Comparison of ENCODE assay signal across 8 mouse cellular contexts in genomic region chr8:95433124-95433523, GRCm38 (mm10). TPM values are rescaled to one million over a fixed set of nuclear protein-coding genes. Genes with fewer than 3 reads are reported as not detected.
DNase-seq lines count a peak whose midpoint lies in the region; ATAC-seq and TF ChIP-seq lines count a peak whose summit lies in the region.

No protein-coding gene starts in this region.

- DNase-seq in cerebellum, adult 9-11 months: peak; percentile 35
- no peak for DNase-seq in cerebellum, adult 11 months
- DNase-seq in liver, embryonic 13.5 days: no peak
- no peak for DNase-seq in B cell, adult 2 months
- no peak for DNase-seq in T-cell, adult 2 months (ENCODE audit: low spot score)

- peak overlapping the region; percentile 70 for H3K4me2 ChIP-seq in forebrain, embryonic 15.5 days (replicated peaks)
- peak overlapping the region; percentile 95 for H3K4me2 ChIP-seq in liver, embryonic 13.5 days

- peaks cover 64% of the 10 kb centered on the region for H3K79me2 ChIP-seq in C2C12 (ENCODE audit: control insufficient read depth, insufficient read depth)

- no peaks in the 10 kb centered on the region for H3K9me3 ChIP-seq in forebrain, embryonic 15.5 days
- no peaks in the 10 kb centered on the region for H3K9me3 ChIP-seq in liver, embryonic 13.5 days (replicated peaks)

- peak overlapping the region; percentile 87 for H3K4me3 ChIP-seq in C2C12 (ENCODE audit: insufficient read depth, poor library complexity, severe bottlenecking)
- H3K4me3 ChIP-seq in forebrain, embryonic 15.5 days: peak overlapping the region; percentile 94
- H3K4me3 ChIP-seq in liver, embryonic 13.5 days (replicated peaks): peak overlapping the region; percentile 90

- H3K27ac ChIP-seq in forebrain, embryonic 15.5 days (replicated peaks): no peak overlapping the region
- no peak overlapping the region for H3K27ac ChIP-seq in liver, embryonic 13.5 days

- H3K79me3 ChIP-seq in C2C12 (ENCODE audit: low read depth): peaks cover 52% of the 10 kb centered on the region

- H3K4me1 ChIP-seq in forebrain, embryonic 15.5 days: peaks cover 67% of the 10 kb centered on the region
- peaks cover 67% of the 10 kb centered on the region for H3K4me1 ChIP-seq in liver, embryonic 13.5 days (replicated peaks)

- 53% methylated on average over 4 of the region's 4 CpGs for WGBS in forebrain, embryonic 15.5 days
- 84% methylated on average over 4 of the region's 4 CpGs for WGBS in liver, embryonic 13.5 days (ENCODE audit: insufficient replicate concordance)

- ATAC-seq in forebrain, embryonic 15.5 days (replicated peaks): no peak
- no peak for ATAC-seq in liver, embryonic 13.5 days (ENCODE audit: low read depth)
- no peak for ATAC-seq in CD4-positive, CD25-positive, alpha-beta regulatory T cell, adult 4 months

- peak overlapping the region; percentile 0 for H3ac ChIP-seq in C2C12 (ENCODE audit: control insufficient read depth, insufficient read length, low read depth)

- TF ChIP-seq CTCF in C2C12 (IDR thresholded peaks at IDR 0.05; ENCODE audit: control insufficient read depth, insufficient read depth, insufficient read length): no peak

- peak overlapping the region; percentile 95 for H3K9ac ChIP-seq in forebrain, embryonic 15.5 days (replicated peaks)
- H3K9ac ChIP-seq in liver, embryonic 13.5 days: peak overlapping the region; percentile 88

- no peaks in the 10 kb centered on the region for H3K36me3 ChIP-seq in C2C12 (ENCODE audit: control insufficient read depth, insufficient read depth)
- H3K36me3 ChIP-seq in forebrain, embryonic 15.5 days: no peaks in the 10 kb centered on the region
- H3K36me3 ChIP-seq in liver, embryonic 13.5 days: no peaks in the 10 kb centered on the region

- H3K27me3 ChIP-seq in C2C12 (ENCODE audit: control insufficient read depth, insufficient read depth, insufficient read length): no peaks in the 10 kb centered on the region
- H3K27me3 ChIP-seq in forebrain, embryonic 15.5 days: no peaks in the 10 kb centered on the region
- no peaks in the 10 kb centered on the region for H3K27me3 ChIP-seq in liver, embryonic 13.5 days

TF ChIP-seq in C2C12, 6 proteins besides CTCF, POLR2A, EP300 and RAD21:
- TF ChIP-seq USF1 (IDR thresholded peaks at IDR 0.05; ENCODE audit: low read depth) (no peak), MYOG (IDR thresholded peaks at IDR 0.05; ENCODE audit: control insufficient read depth, extremely low read depth, insufficient read length) (no peak), MAX (IDR thresholded peaks at IDR 0.05) (no peak), MYOD1 (IDR thresholded peaks at IDR 0.05; ENCODE audit: control insufficient read depth, insufficient read length, low read depth) (no peak), CEBPB (IDR thresholded peaks at IDR 0.05; ENCODE audit: low read depth) (no peak), FOSL1 (IDR thresholded peaks at IDR 0.05; ENCODE audit: insufficient read depth, low read length, poor library complexity, severe bottlenecking) (no peak)

RNA-seq across cellular contexts. Expression of gene Cfap20, which starts 1.5 kb away (rescaled TPM):
- 45.0 TPM for polyA plus RNA-seq in C2C12 (2012; fragmentation: generic; extraction: Trizol)
- polyA plus RNA-seq in forebrain, embryonic 15.5 days (2015; fragmentation: Nextera tagmentation; extraction: Ambion mirVana): 131 and 141 TPM in 2 replicates
- 41.2 TPM in 2 replicates for polyA plus RNA-seq in liver, embryonic 13.5 days (2015; fragmentation: Nextera tagmentation; extraction: Ambion mirVana)
- 10 to 100 TPM; 57.9 to 91.6 TPM for polyA plus RNA-seq in CD4-positive, CD25-positive, alpha-beta regulatory T cell, adult 4 months (2017; shearing (Covaris generic))

RNA-seq across cellular contexts. Expression of gene Csnk2a2, which starts 56.7 kb away (rescaled TPM):
- polyA plus RNA-seq in C2C12 (2012; fragmentation: generic; extraction: Trizol): 61.0 TPM
- polyA plus RNA-seq in forebrain, embryonic 15.5 days (2015; fragmentation: Nextera tagmentation; extraction: Ambion mirVana): 9.8 and 10.6 TPM in 2 replicates
- polyA plus RNA-seq in liver, embryonic 13.5 days (2015; fragmentation: Nextera tagmentation; extraction: Ambion mirVana): 4.9 and 6.2 TPM in 2 replicates
- 10 to 100 TPM; 15.0 to 17.7 TPM for polyA plus RNA-seq in CD4-positive, CD25-positive, alpha-beta regulatory T cell, adult 4 months (2017; shearing (Covaris generic))
